Mouse (Mus musculus) MEL (cell line): ENCODE data around the gene Atp10b. TPM values are rescaled to one million over a fixed set of nuclear protein-coding genes. Genes with fewer than 3 reads are reported as not detected.

Source experiments
- DNase-seq: peaks from one replicate; pipeline ENCODE4 v3.0.0; 2011; ENCODE audit warnings: low read depth, low spot score
- H3K27ac ChIP-seq: 2 replicates; pipeline ENCODE4 v1.5.1; 2012; ENCODE audit warnings: low read depth, mild to moderate bottlenecking, control low read depth, low read length, moderate library complexity; ENCODE audit not compliant: control insufficient read depth
- H3K27me3 ChIP-seq, 2 experiments: fragments of 150-350 bp in 1 of 2; sonication (generic) in 1 of 2; 2 replicates each; pipeline ENCODE4 v1.6.1; 2012; ENCODE audit warnings: low read length in 2 of 2, mild to moderate bottlenecking in 2 of 2, improper control_type of control experiment in 1 of 2, moderate library complexity in 1 of 2; ENCODE audit not compliant: insufficient read depth in 2 of 2, control insufficient read depth in 1 of 2
- H3K36me3 ChIP-seq, 2 experiments: 2 replicates each; pipeline ENCODE4 v1.6.1; 2012 to 2014; ENCODE audit warnings: low read length in 2 of 2, improper control_type of control experiment in 1 of 2, inconsistent platforms in 1 of 2, mild to moderate bottlenecking in 1 of 2; ENCODE audit not compliant: insufficient read depth in 2 of 2, control insufficient read depth in 1 of 2
- H3K4me1 ChIP-seq, 2 experiments: fragments of 150-350 bp in 1 of 2; sonication (generic) in 1 of 2; 2 replicates each; pipeline ENCODE4 v1.6.1; 2012; ENCODE audit warnings: low read length in 2 of 2, improper control_type of control experiment in 1 of 2, mild to moderate bottlenecking in 1 of 2; ENCODE audit not compliant: insufficient read depth in 2 of 2, control insufficient read depth in 1 of 2
- H3K4me3 ChIP-seq, 2 experiments: fragments of 150-350 bp in 1 of 2; sonication (generic) in 1 of 2; 2 replicates each; pipeline ENCODE4 v1.5.1; 2012; ENCODE audit warnings: low read depth in 2 of 2, low read length in 2 of 2, mild to moderate bottlenecking in 2 of 2, moderate library complexity in 2 of 2, control low read depth in 1 of 2, improper control_type of control experiment in 1 of 2; ENCODE audit not compliant: control insufficient read depth in 1 of 2, insufficient read depth in 1 of 2
- H3K79me2 ChIP-seq: 2 replicates; pipeline ENCODE4 v1.6.1; 2012; ENCODE audit warnings: mild to moderate bottlenecking, low read length, moderate library complexity; ENCODE audit not compliant: control insufficient read depth, poor library complexity, insufficient read depth
- H3K9ac ChIP-seq: 2 replicates; pipeline ENCODE4 v1.6.1; 2012; ENCODE audit warnings: low read depth, mild to moderate bottlenecking, control low read depth, low read length, moderate library complexity; ENCODE audit not compliant: control insufficient read depth, poor library complexity, severe bottlenecking
- H3K9me3 ChIP-seq: fragments of 150-350 bp; sonication (generic); replicated peaks from 2 replicates; pipeline ENCODE4 v1.6.1; 2012; ENCODE audit warnings: mild to moderate bottlenecking, low read length, improper control_type of control experiment, moderate library complexity; ENCODE audit not compliant: insufficient read depth
- BHLHE40 ChIP-seq: IDR thresholded peaks from 2 replicates; pipeline ENCODE4 v1.6.1; 2012; ENCODE audit warnings: low read depth, mild to moderate bottlenecking, inconsistent platforms, low read length, improper control_type of control experiment, borderline replicate concordance
- ELF1 ChIP-seq: IDR thresholded peaks from 2 replicates; pipeline ENCODE4 v1.6.1; 2014; ENCODE audit warnings: low read depth, mild to moderate bottlenecking, inconsistent platforms, low read length, improper control_type of control experiment, moderate library complexity
- EP300 ChIP-seq, 2 experiments: IDR thresholded peaks; 2 replicates each; pipeline ENCODE4 v1.6.1; 2011; ENCODE audit warnings: improper control_type of control experiment in 2 of 2, low read length in 2 of 2, low read depth in 1 of 2, mild to moderate bottlenecking in 1 of 2
- POLR2A ChIP-seq, 2 experiments: IDR thresholded peaks; 2 replicates each; pipeline ENCODE4 v1.6.1; 2011 to 2012; ENCODE audit warnings: low read length in 2 of 2, mild to moderate bottlenecking in 2 of 2, control low read depth in 1 of 2, improper control_type of control experiment in 1 of 2, low read depth in 1 of 2, moderate library complexity in 1 of 2; ENCODE audit not compliant: control insufficient read depth in 1 of 2, insufficient read depth in 1 of 2, poor library complexity in 1 of 2
- SIN3A ChIP-seq: IDR thresholded peaks from 2 replicates; pipeline ENCODE4 v1.6.1; 2012; ENCODE audit warnings: low read length, improper control_type of control experiment, inconsistent platforms
- SMC3 ChIP-seq: IDR thresholded peaks from 2 replicates; pipeline ENCODE4 v1.6.1; 2011; ENCODE audit warnings: low read depth, low read length, improper control_type of control experiment
- USF2 ChIP-seq, 2 experiments: IDR thresholded peaks; 2 replicates each; pipeline ENCODE4 v1.6.1; 2011 to 2012; ENCODE audit warnings: improper control_type of control experiment in 2 of 2, low read length in 2 of 2, borderline replicate concordance in 1 of 2, inconsistent platforms in 1 of 2, low read depth in 1 of 2, mild to moderate bottlenecking in 1 of 2; ENCODE audit not compliant: insufficient read depth in 1 of 2
- ZC3H11A ChIP-seq: IDR thresholded peaks from 2 replicates; pipeline ENCODE4 v1.6.1; 2012; ENCODE audit warnings: low read depth, mild to moderate bottlenecking, inconsistent platforms, low read length, improper control_type of control experiment
- ZMIZ1 ChIP-seq: IDR thresholded peaks from 2 replicates; pipeline ENCODE4 v1.6.1; 2012; ENCODE audit warnings: low read depth, mild to moderate bottlenecking, inconsistent platforms, low read length, improper control_type of control experiment, moderate library complexity
- polyA plus RNA-seq, 2 experiments: library from polyadenylated mRNA; stranded (reverse) in 1 of 2; unstranded in 1 of 2; fragments of >175 nt in 1 of 2; fragments of >200 nt in 1 of 2; gene quantifications; 2 replicates each; pipeline versions ENCODE4 v1.2.1 to v1.2.4; 2012; ENCODE audit warnings: low replicate concordance in 2 of 2, low read depth in 1 of 2; ENCODE audit not compliant: insufficient read length in 2 of 2, insufficient read depth in 1 of 2, missing spikeins in 1 of 2
- total RNA-seq: library from RNA; depleted of rRNA; stranded (reverse); fragments of 300-350 nt; gene quantifications from 2 replicates; pipeline ENCODE4 v1.2.3, GENCODE M21; 2012; rRNA removed

Atp10b gene
- total and polyA plus RNA-seq, 3 experiments = not detected

GRCm38 (mm10) chr11:43270256-43270806 lies 120.7 kb downstream of the Atp10b start:
- DNase-seq = no peak
- Histone ChIP-seq H3K79me2 (no peaks in the 10 kb centered on the region), H3K27ac (no peak overlapping the region), H3K9ac (no peak overlapping the region), H3K27me3 (no peaks in the 10 kb centered on the region), H3K9me3 (no peaks in the 10 kb centered on the region), H3K4me1 (no peaks in the 10 kb centered on the region), H3K36me3 (no peaks in the 10 kb centered on the region), H3K4me3 (no peak overlapping the region)
- no peak for TF ChIP-seq USF2 (IDR thresholded peaks at IDR 0.05; ENCODE audit: borderline replicate concordance in 1 of 2, insufficient read depth in 1 of 2, low read depth in 1 of 2, low read length in 2 of 2)
- TF ChIP-seq EP300 (IDR thresholded peaks at IDR 0.05; ENCODE audit: low read depth in 1 of 2, low read length in 2 of 2) = no peak
- no peak for TF ChIP-seq SMC3
- no peak for TF ChIP-seq ELF1

DNA sequence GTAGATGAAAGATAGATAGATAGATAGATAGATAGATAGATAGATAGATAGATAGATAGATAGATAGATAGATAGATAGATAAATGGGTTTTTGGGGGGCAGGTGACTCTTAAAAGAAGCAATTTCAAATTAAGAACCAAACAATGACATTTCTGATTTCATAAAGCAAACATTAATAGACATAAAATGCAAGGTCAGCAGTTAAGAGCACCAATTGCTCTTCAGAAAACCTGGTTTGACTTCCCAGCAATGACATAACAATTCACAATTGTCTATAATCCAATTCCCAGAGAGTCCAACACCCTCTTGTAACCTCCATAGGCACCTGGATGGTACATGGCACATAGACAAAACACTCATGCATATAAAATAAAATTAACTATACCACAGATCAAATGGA lies 124.2 kb downstream of the Atp10b start:
- no peaks in the 10 kb centered on the region for H3K79me2 ChIP-seq
- no peaks in the 10 kb centered on the region for H3K27me3 ChIP-seq
- TF ChIP-seq POLR2A (IDR thresholded peaks at IDR 0.05; ENCODE audit: control insufficient read depth in 1 of 2, insufficient read depth in 1 of 2, low read depth in 1 of 2, low read length in 2 of 2, poor library complexity in 1 of 2) = no peak
- no peak overlapping the region for H3K4me3 ChIP-seq
- no peaks in the 10 kb centered on the region for H3K9me3 ChIP-seq
- H3K27ac ChIP-seq = no peak overlapping the region
- no peak overlapping the region for H3K9ac ChIP-seq
- DNase-seq = no peak
- no peaks in the 10 kb centered on the region for H3K36me3 ChIP-seq
- no peaks in the 10 kb centered on the region for H3K4me1 ChIP-seq

GRCm38 (mm10) chr11:43297584-43297983 lies 147.9 kb downstream of the Atp10b start:
- no peaks in the 10 kb centered on the region for H3K36me3 ChIP-seq
- no peak for TF ChIP-seq EP300 (IDR thresholded peaks at IDR 0.05; ENCODE audit: low read depth in 1 of 2, low read length in 2 of 2)
- TF ChIP-seq, all 39 proteins: peak for 0
- Histone ChIP-seq H3K27me3 (no peaks in the 10 kb centered on the region), H3K9me3 (no peaks in the 10 kb centered on the region), H3K9ac (no peak overlapping the region), H3K4me1 (no peaks in the 10 kb centered on the region), H3K4me3 (no peak overlapping the region), H3K27ac (no peak overlapping the region), H3K79me2 (no peaks in the 10 kb centered on the region)
- no peak for DNase-seq

DNA sequence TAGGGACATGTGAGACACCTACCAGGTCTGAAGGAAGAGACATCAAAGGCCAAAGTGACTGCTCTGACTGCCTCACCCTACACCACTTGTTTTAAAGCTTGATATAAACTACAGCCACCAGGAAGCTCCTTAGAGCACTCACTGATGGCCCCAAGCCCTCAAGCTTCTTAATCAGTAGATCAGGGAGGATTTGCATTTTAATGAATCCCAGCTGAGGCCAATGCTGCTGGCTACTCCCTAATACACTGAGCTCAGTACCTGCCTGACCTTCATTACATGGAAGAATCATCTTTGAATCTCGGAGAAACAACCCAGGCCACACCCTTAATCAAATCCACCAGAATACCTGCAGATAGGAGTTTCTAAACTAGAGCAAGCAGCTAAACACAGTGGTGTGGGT lies 161.3 kb downstream of the Atp10b start:
- H3K27ac ChIP-seq = no peak overlapping the region
- H3K27me3 ChIP-seq = no peaks in the 10 kb centered on the region
- H3K4me3 ChIP-seq = no peak overlapping the region
- TF ChIP-seq POLR2A (IDR thresholded peaks at IDR 0.05; ENCODE audit: control insufficient read depth in 1 of 2, insufficient read depth in 1 of 2, low read depth in 1 of 2, low read length in 2 of 2, poor library complexity in 1 of 2) (no peak), SIN3A (no peak), ZMIZ1 (no peak), BHLHE40 (no peak), ZC3H11A (no peak)
- no peaks in the 10 kb centered on the region for H3K79me2 ChIP-seq
- DNase-seq = no peak
- no peaks in the 10 kb centered on the region for H3K36me3 ChIP-seq
- H3K9ac ChIP-seq = no peak overlapping the region
- no peaks in the 10 kb centered on the region for H3K9me3 ChIP-seq
- no peaks in the 10 kb centered on the region for H3K4me1 ChIP-seq

Other genes with a start within 250 kb of the Atp10b start
- not detected in 2 replicates for gene Gm9972, start 114.1 kb upstream of the Atp10b start, total RNA-seq
- not detected for gene Gm9972, start 114.1 kb upstream of the Atp10b start, polyA plus RNA-seq